Comparison of ENCODE assay signal across 14 mouse cellular contexts in the genomic region with DNA sequence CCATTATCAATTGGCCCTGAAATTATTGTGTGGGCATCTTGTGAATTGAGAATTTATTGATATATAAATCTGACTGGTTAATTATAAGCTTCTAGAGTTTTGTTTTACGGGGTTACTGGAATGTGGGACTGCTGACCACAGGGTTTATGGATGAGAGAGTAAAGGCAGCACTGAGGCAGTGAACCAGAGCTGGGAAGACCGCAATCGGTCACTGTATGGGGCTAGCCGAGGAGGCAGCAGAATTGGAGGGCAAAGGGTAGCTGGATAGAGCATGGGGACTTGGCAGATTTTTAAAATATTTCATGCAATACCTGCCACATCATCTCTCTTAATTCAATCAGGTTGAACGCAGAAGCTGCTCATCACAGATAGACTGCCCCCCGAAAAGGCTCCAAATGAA.
"Had no signal": no experiment of that assay in that cellular context is flagged by ENCODE, and none has a peak within 500 bp of the region (broad histone marks: within the 10 kb centered on the region; RNA-seq: fewer than 3 reads in every experiment).

No protein-coding gene starts in this region.

- H3K4me2 ChIP-seq: liver, embryonic 11.5 days; liver, embryonic 15.5 days; midbrain, embryonic 13.5 days; stomach, embryonic 15.5 days had no signal

- H3K36me3 ChIP-seq: liver, embryonic 15.5 days; midbrain, embryonic 13.5 days; stomach, embryonic 15.5 days had no signal

- H3K27me3 ChIP-seq: liver, embryonic 15.5 days; midbrain, embryonic 13.5 days; stomach, embryonic 15.5 days had no signal

- H3K27ac ChIP-seq: liver, embryonic 15.5 days; midbrain, embryonic 13.5 days had no signal

- H3K9me3 ChIP-seq: liver, embryonic 15.5 days; midbrain, embryonic 13.5 days; stomach, embryonic 15.5 days had no signal

- ATAC-seq: inflammation-experienced regulatory T-cells, adult 6 months; intestine, postnatal 0 days; lung, postnatal 0 days; midbrain, embryonic 13.5 days had no signal

- DNase-seq: layer of hippocampus, adult 9-11 months; layer of hippocampus, postnatal 36 days; left cerebral cortex, postnatal 4 days; lung, adult 2 months; lung, postnatal 36 days; right cerebral cortex, postnatal 14 days; thymus, postnatal 4 days had no signal

- H3K4me3 ChIP-seq: liver, embryonic 15.5 days; midbrain, embryonic 13.5 days; stomach, embryonic 15.5 days had no signal

- H3K4me1 ChIP-seq: liver, embryonic 15.5 days; midbrain, embryonic 13.5 days had no signal

- H3K9ac ChIP-seq: liver, embryonic 15.5 days; midbrain, embryonic 13.5 days; stomach, embryonic 15.5 days had no signal
